Mouse (Mus musculus): ENCODE measurements around the gene Ccdc36.

- TF ChIP-seq CTCF (IDR thresholded peaks at IDR 0.05; ENCODE audit: low read depth) (no peak), EP300 (IDR thresholded peaks at IDR 0.05; ENCODE audit: low read depth) (no peak)
Measured at GRCm38 (mm10) chr9:108453458-108453857, 25.2 kb upstream of the Ccdc36 start.
